Mouse (Mus musculus) liver, embryonic 16.5 days (tissue): ENCODE data around the gene Ybx2. TPM values are rescaled to one million over a fixed set of nuclear protein-coding genes. Genes with fewer than 3 reads are reported as not detected.
"Not testable (repeated sequence)": the region's sequence is repeated elsewhere in the genome, so short reads cannot be mapped to it uniquely, and the experiment has no call there.

Experiments used
- ATAC-seq: fragments of 200-750 bp; cut with Nextera tagmentation; 2 replicates; pipeline ENCODE4 v1.8.0; 2017; ENCODE audit warnings: low read depth, mild to moderate bottlenecking, moderate number of reproducible peaks, moderate library complexity
- H3K27ac ChIP-seq: fragments of 300-500 bp; sonication (generic); 2 replicates; pipeline ENCODE4 v1.5.1; 2014; ENCODE audit warnings: mild to moderate bottlenecking, low read length
- H3K27me3 ChIP-seq: fragments of 300-500 bp; sonication (generic); 2 replicates; pipeline ENCODE4 v1.6.1; 2014; ENCODE audit warnings: low read depth, low read length, mixed read lengths; ENCODE audit not compliant: control insufficient read depth, insufficient read depth
- H3K36me3 ChIP-seq: fragments of 300-500 bp; sonication (generic); 2 replicates; pipeline ENCODE4 v1.6.1; 2014; ENCODE audit warnings: mild to moderate bottlenecking; ENCODE audit not compliant: control insufficient read depth, insufficient read depth
- H3K4me1 ChIP-seq: fragments of 300-500 bp; sonication (generic); 2 replicates; pipeline ENCODE4 v1.6.1; 2014; ENCODE audit warnings: low read depth, low read length, mixed read lengths; ENCODE audit not compliant: control insufficient read depth
- H3K4me2 ChIP-seq: fragments of 300-500 bp; sonication (generic); 2 replicates; pipeline ENCODE4 v1.6.1; 2014; ENCODE audit warnings: low read depth, low read length, mixed read lengths
- H3K4me3 ChIP-seq: fragments of 300-500 bp; sonication (generic); 2 replicates; pipeline ENCODE4 v1.5.1; 2014; ENCODE audit warnings: low read depth, mild to moderate bottlenecking, low read length
- H3K9ac ChIP-seq: fragments of 300-500 bp; sonication (generic); 2 replicates; pipeline ENCODE4 v1.6.1; 2014; ENCODE audit warnings: low read depth, low read length
- H3K9me3 ChIP-seq: fragments of 300-500 bp; sonication (generic); replicated peaks from 2 replicates; pipeline ENCODE4 v1.6.1; 2016; ENCODE audit warnings: low read length; ENCODE audit not compliant: control insufficient read depth
- WGBS: fragments of 180-500 bp; shearing (Covaris S2); extraction: QIAGEN DNeasy Blood & Tissue Kit; methylation state at CpG from one replicate; pipeline ENCODE4 v1.1.7; 2014; ENCODE audit not compliant: insufficient replicate concordance; 5-methylcytosine and 5-hydroxymethylcytosine counted together
- polyA plus RNA-seq: library from polyadenylated mRNA; unstranded; fragments of >200 nt; fragmentation: Nextera tagmentation; extraction: Ambion mirVana; gene quantifications from 2 replicates; pipeline ENCODE4 v1.2.1, GENCODE M21; 2015

The Ybx2 gene
- polyA plus RNA-seq, 1 experiment from 2014 or later: 0.18 TPM

DNA sequence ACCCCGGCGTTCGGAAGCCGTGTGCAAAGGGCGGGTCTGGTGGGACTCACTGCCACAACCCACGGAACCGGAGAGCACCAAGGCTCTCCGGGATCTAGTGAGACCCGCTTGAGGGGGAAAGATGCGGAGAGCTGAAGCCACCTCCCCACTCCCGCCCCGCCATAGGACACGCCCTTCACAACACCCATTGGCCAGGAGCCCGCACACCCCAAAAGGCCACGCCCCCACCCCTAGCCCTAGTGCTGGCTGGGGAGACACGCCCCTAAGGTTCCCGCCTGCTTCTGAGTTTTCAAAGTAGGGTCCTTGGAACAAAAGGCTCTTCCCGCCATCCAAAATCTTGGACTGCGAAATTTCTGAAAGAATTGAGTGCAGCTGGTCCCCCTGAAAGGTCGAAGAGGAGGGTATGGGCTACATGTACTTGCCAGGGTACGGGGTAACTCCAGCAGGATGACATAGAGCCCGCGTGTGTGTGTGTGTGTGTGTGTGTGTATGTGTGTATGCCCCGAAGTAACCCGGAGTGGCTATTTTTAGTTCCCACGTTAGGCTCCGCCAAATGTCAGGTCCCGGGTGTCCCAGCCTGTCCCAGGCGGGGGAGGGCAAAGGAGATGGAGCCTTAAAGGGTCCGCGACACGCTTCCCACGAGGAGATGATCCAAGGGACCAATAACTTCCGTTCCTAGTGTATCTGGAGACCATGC lies 12.6 kb downstream of the Ybx2 start, which contains the start of gene Slc2a4:
TSS of gene Slc2a4 (minus strand) at position 123 of the 697 bp plus-strand sequence.
- Histone ChIP-seq H3K9ac (peak within 1 kb of the TSS; percentile 80), H3K27me3 (peaks cover under 1% of the 10 kb centered on the region), H3K36me3 (peaks cover 20% of the 10 kb centered on the region), H3K9me3 (no peaks in the 10 kb centered on the region), H3K4me3 (peak within 1 kb of the TSS; percentile 82), H3K4me2 (peak within 1 kb of the TSS; percentile 94), H3K27ac (peak within 1 kb of the TSS; percentile 89), H3K4me1 (peaks cover 39% of the 10 kb centered on the region)
- WGBS: 1% methylated on average over 34 of the region's 34 CpGs
- peak; percentile 89 for ATAC-seq

DNA sequence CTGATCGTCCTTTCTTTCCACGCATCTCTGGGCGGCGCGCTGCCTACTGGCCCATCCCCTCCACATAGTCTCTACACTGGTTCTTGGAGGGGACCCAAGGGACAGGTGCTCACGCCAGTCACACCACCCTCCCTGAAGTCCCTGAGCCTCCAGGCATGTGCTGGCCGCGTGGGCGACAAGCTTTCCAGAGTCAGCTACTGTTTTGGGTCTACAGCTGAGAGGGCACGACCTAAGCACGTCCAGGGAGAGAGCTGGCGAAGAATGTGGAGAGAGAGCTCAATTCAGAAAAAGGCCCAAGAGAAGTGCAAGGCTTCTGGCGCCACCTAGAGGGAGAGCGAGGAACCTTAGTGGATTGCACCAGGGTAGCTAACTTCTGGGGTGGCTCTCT lies 13.2 kb downstream of the Ybx2 start:
- Histone ChIP-seq H3K9me3 (no peaks in the 10 kb centered on the region), H3K4me1 (peaks cover 39% of the 10 kb centered on the region), H3K9ac (peak overlapping the region; percentile 80), H3K4me3 (peak overlapping the region; percentile 82), H3K36me3 (peaks cover 16% of the 10 kb centered on the region), H3K27me3 (no peaks in the 10 kb centered on the region; the same call in 1 of the 2 replicates), H3K4me2 (peak overlapping the region; percentile 94), H3K27ac (peak overlapping the region; percentile 68)
- peak; percentile 14 for ATAC-seq
- 1% methylated on average over 14 of the region's 14 CpGs for WGBS

DNA sequence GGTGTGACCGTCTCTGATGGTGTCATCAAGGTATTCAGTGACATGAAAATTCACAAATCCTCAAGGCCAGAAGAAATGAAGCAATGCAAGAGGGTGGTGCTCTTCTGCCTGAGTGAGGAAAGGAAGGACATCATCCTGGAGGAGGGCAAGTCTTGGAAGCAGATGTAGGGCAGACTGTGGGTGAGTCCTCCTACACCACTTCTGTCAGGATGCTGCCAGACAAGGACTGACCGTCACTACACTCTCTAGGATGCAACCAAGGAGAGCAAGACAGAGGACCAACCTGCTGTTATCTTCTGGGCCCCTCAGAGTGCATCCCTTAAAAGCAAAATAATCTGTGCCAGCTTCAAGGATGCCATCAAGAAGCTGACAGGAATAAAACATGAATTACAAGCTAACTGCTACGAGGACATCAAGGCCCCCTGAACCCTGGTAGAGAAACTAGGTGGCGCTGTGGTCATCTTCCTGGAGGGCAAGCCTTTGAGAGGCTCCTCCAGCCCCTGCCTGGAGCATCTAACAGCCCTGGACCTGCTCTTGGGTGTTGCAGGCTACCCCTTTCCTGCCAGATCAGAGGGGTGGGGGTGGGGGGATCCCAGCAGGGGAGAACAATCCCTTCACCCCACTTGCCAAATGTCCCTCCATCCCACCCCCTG lies 15.3 kb downstream of the Ybx2 start:
- no peak overlapping the region for H3K9ac ChIP-seq

DNA sequence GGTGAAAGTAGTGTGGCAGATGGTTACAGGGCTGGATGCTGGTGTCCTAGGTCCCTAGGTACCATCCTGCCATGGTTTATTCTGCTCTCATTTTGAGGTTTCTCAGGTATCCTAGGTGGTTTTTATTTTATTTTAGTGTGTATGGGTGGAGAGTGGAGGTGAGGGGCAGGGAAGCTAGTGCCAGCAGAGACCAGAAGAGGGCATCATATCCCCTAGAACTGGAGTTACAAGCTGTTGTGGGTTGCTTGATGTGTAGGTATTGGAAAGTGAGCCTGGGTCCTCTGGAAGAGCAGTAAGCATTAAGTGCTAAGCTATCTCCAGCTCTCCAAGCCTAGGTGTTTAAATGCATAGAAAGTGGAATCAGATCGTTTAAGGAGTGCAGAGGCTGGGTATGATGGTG lies 16.7 kb downstream of the Ybx2 start:
- Histone ChIP-seq H3K4me3 (no peak overlapping the region), H3K9me3 (no peaks in the 10 kb centered on the region), H3K9ac (no peak overlapping the region), H3K4me2 (no peak overlapping the region), H3K27ac (no peak overlapping the region), H3K4me1 (peaks cover 16% of the 10 kb centered on the region), H3K36me3 (no peaks in the 10 kb centered on the region), H3K27me3 (peaks cover 2% of the 10 kb centered on the region; the same call in 1 of the 2 replicates)
- ATAC-seq: no peak
- 31% methylated on average over 1 of the region's 1 CpGs for WGBS

More for the DNA sequence above, 15.3 kb downstream of the Ybx2 start:
- Histone ChIP-seq H3K27ac (no peak overlapping the region), H3K27me3 (peaks cover 2% of the 10 kb centered on the region; the same call in 1 of the 2 replicates), H3K4me1 (peaks cover 19% of the 10 kb centered on the region), H3K36me3 (no peaks in the 10 kb centered on the region), H3K4me2 (no peak overlapping the region), H3K9me3 (no peaks in the 10 kb centered on the region), H3K4me3 (no peak overlapping the region)
- no peak for ATAC-seq
- 35% methylated on average over 4 of the region's 4 CpGs for WGBS

DNA sequence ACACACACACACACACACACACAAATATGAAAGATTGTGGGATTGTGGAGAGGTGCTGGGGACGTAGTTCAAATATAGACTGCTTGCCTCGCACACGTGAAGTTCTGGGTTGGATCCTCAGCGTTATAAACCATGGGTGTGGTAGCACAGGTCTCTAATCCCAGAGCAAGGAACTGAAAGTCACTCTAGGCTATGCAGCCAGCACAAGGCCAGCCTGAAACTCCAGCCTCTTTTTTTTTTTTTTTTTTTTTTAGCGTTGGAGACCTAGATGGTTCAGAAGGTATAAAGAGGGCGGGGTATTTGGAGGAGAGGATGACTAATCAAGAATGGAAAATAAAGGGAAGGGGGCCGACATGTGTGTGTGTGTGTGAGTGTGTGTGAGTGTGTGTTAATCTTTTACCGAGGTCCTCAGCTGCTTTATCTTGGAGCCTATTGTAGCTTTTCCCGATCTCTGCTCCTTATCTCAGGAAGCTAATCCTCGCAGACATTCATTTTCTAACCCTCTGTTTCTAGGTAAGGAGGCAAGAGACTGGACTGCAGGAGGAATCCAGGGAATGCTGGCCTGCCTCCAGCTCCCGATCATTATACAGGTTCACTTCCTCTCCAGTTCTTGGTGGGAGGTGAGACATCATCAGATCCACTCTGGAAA lies 17.8 kb downstream of the Ybx2 start:
- Histone ChIP-seq H3K9ac (no peak overlapping the region), H3K27me3 (peaks cover 2% of the 10 kb centered on the region; the same call in 1 of the 2 replicates), H3K36me3 (no peaks in the 10 kb centered on the region), H3K27ac (no peak overlapping the region), H3K4me1 (peaks cover 8% of the 10 kb centered on the region), H3K4me3 (no peak overlapping the region), H3K4me2 (no peak overlapping the region), H3K9me3 (no peaks in the 10 kb centered on the region)
- 32% methylated on average over 11 of the region's 11 CpGs for WGBS
- no peak for ATAC-seq

DNA sequence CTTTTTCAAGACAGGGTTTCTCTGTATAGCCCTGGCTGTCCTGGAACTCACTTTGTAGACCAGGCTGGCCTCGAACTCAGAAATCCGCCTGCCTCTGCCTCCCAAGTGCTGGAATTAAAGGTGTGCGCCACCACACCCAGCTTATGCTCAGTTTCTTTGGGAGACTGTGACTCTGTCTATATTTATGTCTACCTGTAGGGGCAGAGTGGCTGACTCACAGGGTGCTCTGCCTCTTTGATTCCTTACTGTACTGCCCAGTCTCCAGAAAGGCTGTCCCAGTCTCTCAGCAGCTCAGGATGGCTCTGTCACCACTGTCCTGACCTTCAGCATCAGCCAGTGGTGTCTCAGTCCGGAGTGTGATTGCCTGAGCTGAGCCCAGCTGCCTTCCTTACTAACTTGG lies 20.0 kb downstream of the Ybx2 start:
- H3K27me3 ChIP-seq, H3K4me3 ChIP-seq, H3K9ac ChIP-seq, H3K36me3 ChIP-seq, H3K4me2 ChIP-seq, H3K27ac ChIP-seq, H3K9me3 ChIP-seq, ATAC-seq, H3K4me1 ChIP-seq: not testable (repeated sequence)
- WGBS: 64% methylated on average over 4 of the region's 4 CpGs

DNA sequence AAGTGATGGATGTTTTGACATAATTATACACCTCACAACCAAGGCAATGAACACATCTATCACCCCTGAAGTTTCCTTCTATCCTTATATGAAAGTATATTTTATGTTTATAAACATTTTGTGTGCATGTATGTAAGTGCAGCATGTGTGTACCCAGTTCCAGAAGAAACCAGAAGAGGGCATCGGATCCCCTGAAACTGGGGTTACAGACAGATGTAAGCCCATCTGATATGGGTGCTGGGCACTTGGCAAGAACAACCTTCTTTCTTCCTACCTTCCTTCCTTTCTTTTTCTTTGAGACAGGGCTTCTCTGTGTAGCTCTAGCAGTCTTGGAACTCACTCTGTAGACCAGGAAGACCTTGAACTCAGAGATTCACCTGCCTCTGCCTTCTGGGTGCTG lies 20.6 kb downstream of the Ybx2 start:
- WGBS: 52% methylated on average over 1 of the region's 1 CpGs
- Histone ChIP-seq H3K9ac (no peak overlapping the region), H3K27me3 (peaks cover 4% of the 10 kb centered on the region; the same call in 1 of the 2 replicates), H3K4me1 (no peaks in the 10 kb centered on the region), H3K27ac (no peak overlapping the region), H3K4me2 (no peak overlapping the region), H3K4me3 (no peak overlapping the region), H3K36me3 (no peaks in the 10 kb centered on the region), H3K9me3 (no peaks in the 10 kb centered on the region)
- no peak for ATAC-seq

DNA sequence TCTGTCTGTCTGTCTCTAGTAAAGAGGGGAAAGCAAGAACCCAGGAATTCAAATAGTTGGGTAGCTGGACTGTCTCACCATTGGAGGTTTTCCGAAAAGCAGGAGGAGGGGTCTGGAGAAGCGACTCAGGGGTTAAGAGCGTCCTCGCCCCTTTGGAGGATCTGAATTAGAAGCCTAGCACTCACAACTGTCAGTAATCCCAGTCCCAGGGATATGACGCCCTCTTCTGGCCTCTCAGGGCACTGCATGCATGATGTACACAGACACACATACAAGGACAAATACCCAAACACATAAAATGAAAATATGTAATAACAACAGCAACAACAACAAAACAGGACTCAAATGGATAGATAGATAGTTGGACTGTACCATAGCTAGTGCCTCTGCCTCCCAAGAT lies 25.0 kb downstream of the Ybx2 start:
- Histone ChIP-seq H3K36me3 (no peaks in the 10 kb centered on the region), H3K4me2 (no peak overlapping the region), H3K9ac (no peak overlapping the region), H3K27ac (no peak overlapping the region), H3K9me3 (no peaks in the 10 kb centered on the region), H3K27me3 (peaks cover 41% of the 10 kb centered on the region), H3K4me3 (no peak overlapping the region), H3K4me1 (peaks cover 4% of the 10 kb centered on the region)
- no peak for ATAC-seq
- WGBS: 33% methylated on average over 5 of the region's 5 CpGs

DNA sequence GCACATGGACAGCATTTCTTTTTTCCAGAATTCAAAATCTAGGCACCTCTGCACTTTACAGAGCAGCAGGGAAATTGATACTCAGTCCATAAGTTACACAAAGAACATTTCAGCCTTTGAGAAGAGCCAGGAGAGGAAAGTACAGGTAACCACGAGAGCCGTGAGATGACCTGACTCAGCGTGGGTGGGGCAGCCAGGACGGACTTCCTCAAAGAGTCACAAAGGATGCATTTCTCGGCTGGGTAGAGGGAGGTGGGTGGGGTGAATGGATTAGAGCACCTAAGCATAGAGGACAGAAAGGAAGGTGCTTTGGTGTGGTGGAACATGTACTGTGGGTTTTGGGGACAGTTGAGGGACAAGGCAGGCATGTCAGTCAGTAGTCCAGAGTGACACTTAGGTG lies 26.2 kb downstream of the Ybx2 start:
- Histone ChIP-seq H3K9me3 (no peaks in the 10 kb centered on the region), H3K36me3 (no peaks in the 10 kb centered on the region), H3K27me3 (peaks cover 54% of the 10 kb centered on the region), H3K9ac (no peak overlapping the region), H3K4me2 (no peak overlapping the region), H3K4me1 (peaks cover 13% of the 10 kb centered on the region), H3K27ac (no peak overlapping the region), H3K4me3 (no peak overlapping the region)
- WGBS: 7% methylated on average over 5 of the region's 5 CpGs
- no peak for ATAC-seq
